Mouse (Mus musculus) limb, embryonic 14.5 days (tissue): ENCODE measurements around the gene Usp31. TPM values are rescaled to one million over a fixed set of nuclear protein-coding genes. Genes with fewer than 3 reads are reported as not detected.

ENCODE experiments used
- ATAC-seq: fragments of 200-750 bp; cut with Nextera tagmentation; 2 replicates; pipeline ENCODE4 v1.8.0; 2017; ENCODE audit warnings: low read depth, moderate number of reproducible peaks, moderate TSS enrichment; ENCODE audit not compliant: low FRiP score
- DNase-seq: peaks from one replicate; pipeline ENCODE4 v3.0.0-alpha.2; 2015; ENCODE audit warnings: low spot score
- H3K27ac ChIP-seq: fragments of 300-500 bp; sonication (generic); replicated peaks from 2 replicates; pipeline ENCODE4 v1.5.1; 2014; ENCODE audit warnings: low read depth, mild to moderate bottlenecking, low read length, moderate library complexity, mixed read lengths
- H3K27me3 ChIP-seq: fragments of 300-500 bp; sonication (generic); 2 replicates; pipeline ENCODE4 v1.6.1; 2014; ENCODE audit warnings: low read length, mixed read lengths; ENCODE audit not compliant: control insufficient read depth, insufficient read depth
- H3K36me3 ChIP-seq: fragments of 300-500 bp; sonication (generic); 2 replicates; pipeline ENCODE4 v1.6.1; 2014; ENCODE audit warnings: mild to moderate bottlenecking, low read length, moderate library complexity, mixed read lengths; ENCODE audit not compliant: control insufficient read depth, insufficient read depth
- H3K4me1 ChIP-seq: fragments of 300-500 bp; sonication (generic); 2 replicates; pipeline ENCODE4 v1.6.1; 2014; ENCODE audit warnings: antibody characterized with exemption, low read length, mixed read lengths; ENCODE audit not compliant: control insufficient read depth, insufficient read depth
- H3K4me2 ChIP-seq: fragments of 300-500 bp; sonication (generic); replicated peaks from 2 replicates; pipeline ENCODE4 v1.6.1; 2014; ENCODE audit warnings: low read depth, mild to moderate bottlenecking, low read length, moderate library complexity; ENCODE audit not compliant: severe bottlenecking
- H3K4me3 ChIP-seq: fragments of 300-500 bp; sonication (generic); replicated peaks from 2 replicates; pipeline ENCODE4 v1.5.1; 2014; ENCODE audit warnings: low read length
- H3K9ac ChIP-seq: fragments of 300-500 bp; sonication (generic); 2 replicates; pipeline ENCODE4 v1.6.1; 2014; ENCODE audit warnings: mild to moderate bottlenecking, low read depth, low read length, moderate library complexity; ENCODE audit not compliant: severe bottlenecking
- H3K9me3 ChIP-seq: fragments of 300-500 bp; sonication (generic); 2 replicates; pipeline ENCODE4 v1.6.1; 2016; ENCODE audit warnings: low read length; ENCODE audit not compliant: control insufficient read depth
- POLR2A ChIP-seq: fragments of 200-500 bp; IDR thresholded peaks from 2 replicates; pipeline ENCODE4 v1.8.0; 2012; ENCODE audit warnings: inconsistent platforms, mild to moderate bottlenecking, moderate library complexity, borderline replicate concordance; ENCODE audit not compliant: insufficient read depth, insufficient read length; ENCODE audit errors: extremely low read depth
- WGBS: fragments of 180-500 bp; shearing (Covaris S2); extraction: QIAGEN DNeasy Blood & Tissue Kit; methylation state at CpG from one replicate; pipeline ENCODE4 v1.1.7; 2014; 5-methylcytosine and 5-hydroxymethylcytosine counted together
- polyA plus RNA-seq, 2 experiments: library from polyadenylated mRNA; depleted of rRNA in 1 of 2; stranded (reverse) in 1 of 2; unstranded in 1 of 2; fragments of >200 nt; fragmentation: Nextera tagmentation in 1 of 2; extraction: Ambion mirVana in 1 of 2; gene quantifications; 2 replicates each; pipeline versions ENCODE4 v1.2.1 to v1.2.3; 2012 to 2014

Usp31 gene
- polyA plus RNA-seq, 2 experiments = 3.7 to 6.4 TPM

DNA sequence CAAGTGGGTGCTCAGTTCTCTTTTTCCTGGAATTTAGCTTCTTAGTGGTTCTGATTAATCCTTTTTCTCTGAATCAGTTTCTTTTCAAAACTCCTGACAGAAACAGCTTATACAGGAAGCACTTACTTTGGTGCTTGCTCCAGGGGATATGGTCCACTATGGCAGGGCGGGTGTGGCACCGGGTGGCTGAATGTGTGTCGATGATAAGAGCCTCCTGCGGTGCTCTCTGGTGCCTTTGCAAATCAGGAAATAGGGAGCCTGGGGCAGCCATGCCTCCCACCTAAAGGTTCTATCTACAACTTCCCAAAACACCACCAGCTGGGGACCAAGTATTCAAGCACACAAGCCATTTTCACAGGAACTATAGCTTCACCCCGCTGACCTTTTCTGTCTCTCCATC is 112.0 kb downstream of the Usp31 start:
- WGBS = 78% methylated on average over 5 of the region's 5 CpGs
- H3K9ac ChIP-seq = no peak overlapping the region
- no peaks in the 10 kb centered on the region for H3K4me1 ChIP-seq
- DNase-seq = no peak
- ATAC-seq = no peak
- H3K9me3 ChIP-seq = no peaks in the 10 kb centered on the region
- H3K27me3 ChIP-seq = no peaks in the 10 kb centered on the region
- H3K4me2 ChIP-seq = no peak overlapping the region
- no peak overlapping the region for H3K27ac ChIP-seq
- no peak for TF ChIP-seq POLR2A
- no peaks in the 10 kb centered on the region for H3K36me3 ChIP-seq
- H3K4me3 ChIP-seq = no peak overlapping the region

DNA sequence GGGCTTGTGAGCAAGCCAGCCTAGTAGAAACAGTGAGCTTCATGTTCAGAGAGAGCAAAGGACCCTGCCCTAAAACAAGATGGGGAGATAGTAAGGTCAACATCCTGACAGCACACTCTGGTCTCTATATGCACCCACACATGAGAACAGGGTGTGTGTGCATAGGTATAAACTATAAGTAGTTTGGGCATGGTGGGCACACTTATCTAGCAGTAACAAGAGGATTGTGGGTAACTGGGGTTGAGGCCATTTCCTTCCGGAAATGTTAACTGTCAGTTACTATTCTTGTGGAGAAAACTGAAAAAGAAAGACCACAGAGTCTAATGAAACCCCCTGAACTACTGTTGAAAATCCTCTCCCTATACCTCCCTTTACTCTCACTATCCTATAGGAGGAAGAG is 112.4 kb downstream of the Usp31 start:
- DNase-seq (no peak), ATAC-seq (no peak)
- Histone ChIP-seq H3K9me3 (no peaks in the 10 kb centered on the region), H3K27me3 (no peaks in the 10 kb centered on the region), H3K4me2 (no peak overlapping the region), H3K27ac (no peak overlapping the region), H3K4me1 (no peaks in the 10 kb centered on the region), H3K4me3 (no peak overlapping the region), H3K9ac (no peak overlapping the region), H3K36me3 (no peaks in the 10 kb centered on the region)
- TF ChIP-seq POLR2A = no peak
- WGBS = 93% methylated on average over 1 of the region's 1 CpGs

Other genes with a start within 250 kb of the Usp31 start
- 0.24 and 0.34 TPM in 2 replicates for gene Scnn1g, start 27.2 kb upstream of the Usp31 start, polyA plus RNA-seq (2012; rRNA removed)
- gene Scnn1g, start 27.2 kb upstream of the Usp31 start, polyA plus RNA-seq (2014; fragmentation: Nextera tagmentation; extraction: Ambion mirVana) = 0.19 and 0.37 TPM in 2 replicates
- gene Scnn1b, start 157.8 kb upstream of the Usp31 start, polyA plus RNA-seq (2012; rRNA removed) = 0.51 and 0.57 TPM in 2 replicates
- gene Scnn1b, start 157.8 kb upstream of the Usp31 start, polyA plus RNA-seq (2014; fragmentation: Nextera tagmentation; extraction: Ambion mirVana) = 0.41 and 0.63 TPM in 2 replicates